11 mouse cellular contexts compared by ENCODE assay signal in the genomic region with DNA sequence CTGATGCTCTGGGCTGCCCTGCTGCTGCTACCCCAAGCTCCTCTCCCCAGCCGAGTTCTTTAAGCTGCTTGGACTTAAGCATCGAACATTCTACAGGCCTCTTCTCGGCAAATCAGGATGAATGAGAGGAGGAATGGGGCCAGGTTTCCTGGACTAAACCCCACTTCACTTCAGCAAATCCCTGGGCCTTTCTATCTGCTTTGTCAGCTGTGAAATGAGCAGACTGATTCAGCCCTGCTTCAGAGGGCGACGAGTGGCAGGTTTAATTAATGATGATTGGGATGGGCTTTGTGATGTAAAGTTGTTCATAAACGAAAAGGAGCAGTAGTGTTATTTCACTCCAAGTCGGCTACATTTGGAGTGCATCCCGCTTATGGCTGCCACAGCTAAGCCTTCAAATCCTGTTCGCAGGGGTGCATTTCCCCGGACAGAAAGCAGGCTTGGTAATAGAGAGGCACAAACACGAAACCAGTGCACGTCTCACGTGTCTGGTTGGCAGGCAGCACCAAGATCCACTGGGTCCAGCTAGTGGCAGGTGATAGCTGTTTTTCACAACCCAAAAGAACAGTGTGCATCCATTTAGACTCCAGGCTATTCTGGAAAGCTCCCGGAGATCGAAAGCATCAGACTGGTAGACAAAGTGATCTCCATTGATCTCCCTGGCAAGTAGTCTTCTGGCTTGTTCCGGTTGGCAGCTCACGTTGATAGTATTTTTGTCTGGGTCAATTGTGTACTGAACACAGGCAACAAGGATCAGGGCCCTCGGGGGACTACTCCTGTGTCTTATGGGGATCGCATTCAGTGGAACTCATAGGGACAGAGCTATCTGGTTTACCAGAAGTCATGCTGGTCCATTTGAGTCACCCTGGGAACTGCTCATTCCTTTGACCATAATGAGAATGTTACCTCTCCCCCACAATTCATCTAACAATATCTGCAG. TPM values are rescaled to one million over a fixed set of nuclear protein-coding genes. Genes with fewer than 3 reads are reported as not detected.
DNase-seq lines count a peak whose midpoint lies in the region; ATAC-seq and TF ChIP-seq lines count a peak whose summit lies in the region.
"Had no signal": no experiment of that assay in that cellular context is flagged by ENCODE, and none has a peak within 500 bp of the region (broad histone marks: within the 10 kb centered on the region; RNA-seq: fewer than 3 reads in every experiment).

No protein-coding gene starts in this region.

- H3K27ac ChIP-seq in forebrain, postnatal 0 days (ENCODE audit: low read depth, low read length), result peak overlapping the region; percentile 70
- peak overlapping the region; percentile 72 for H3K27ac ChIP-seq in midbrain, embryonic 14.5 days (replicated peaks; ENCODE audit: low read depth, low read length)
- H3K27ac ChIP-seq: embryonic facial prominence, embryonic 15.5 days had no signal

- ATAC-seq in forebrain, postnatal 0 days, result peak; percentile 81
- ATAC-seq in midbrain, embryonic 14.5 days (ENCODE audit: low FRiP score, low TSS enrichment), result peak; percentile 50
- no peak for ATAC-seq in megakaryocyte-erythroid progenitor cell, adult 5-6 weeks (replicated peaks; ENCODE audit: low FRiP score, low TSS enrichment, poor library complexity, severe bottlenecking)

- no peaks in the 10 kb centered on the region for H3K9me3 ChIP-seq in forebrain, postnatal 0 days (ENCODE audit: low read length)
- no peaks in the 10 kb centered on the region for H3K9me3 ChIP-seq in midbrain, embryonic 14.5 days (ENCODE audit: control insufficient read depth, low read length)
- H3K9me3 ChIP-seq: embryonic facial prominence, embryonic 15.5 days had no signal

- TF ChIP-seq CTCF in forebrain, postnatal 0 days (IDR thresholded peaks at IDR 0.05; ENCODE audit: low read depth), result no peak

- H3K9ac ChIP-seq in forebrain, postnatal 0 days, result no peak overlapping the region
- H3K9ac ChIP-seq in midbrain, embryonic 14.5 days (replicated peaks; ENCODE audit: low read length), result peak overlapping the region; percentile 20; the same call in 1 of the 2 replicates
- H3K9ac ChIP-seq: embryonic facial prominence, embryonic 15.5 days; lung, embryonic 14.5 days had no signal

- no peaks in the 10 kb centered on the region for H3K36me3 ChIP-seq in forebrain, postnatal 0 days (ENCODE audit: insufficient read depth)
- no peaks in the 10 kb centered on the region for H3K36me3 ChIP-seq in midbrain, embryonic 14.5 days (ENCODE audit: control insufficient read depth, insufficient read depth, low read length)
- H3K36me3 ChIP-seq: embryonic facial prominence, embryonic 15.5 days had no signal

- H3K4me1 ChIP-seq in forebrain, postnatal 0 days (ENCODE audit: insufficient read depth), result peaks cover 4% of the 10 kb centered on the region; the same call in 1 of the 2 replicates
- H3K4me1 ChIP-seq in midbrain, embryonic 14.5 days (ENCODE audit: control insufficient read depth, insufficient read depth, low read length), result peaks cover 15% of the 10 kb centered on the region

- 10% methylated on average over 19 of the region's 19 CpGs for WGBS in forebrain, postnatal 0 days
- WGBS in midbrain, embryonic 14.5 days, result 16% methylated on average over 19 of the region's 19 CpGs

- no peak overlapping the region for H3K4me3 ChIP-seq in forebrain, postnatal 0 days (ENCODE audit: low read depth, low read length)
- no peak overlapping the region for H3K4me3 ChIP-seq in midbrain, embryonic 14.5 days (replicated peaks; ENCODE audit: low read depth, low read length)
- H3K4me3 ChIP-seq: embryonic facial prominence, embryonic 15.5 days had no signal

- H3K27me3 ChIP-seq in forebrain, postnatal 0 days (ENCODE audit: insufficient read depth, low read length), result no peaks in the 10 kb centered on the region
- no peaks in the 10 kb centered on the region for H3K27me3 ChIP-seq in midbrain, embryonic 14.5 days (ENCODE audit: control insufficient read depth, insufficient read depth, low read length)
- H3K27me3 ChIP-seq: embryonic facial prominence, embryonic 15.5 days had no signal

- no peak overlapping the region; the same call in 1 of the 2 replicates for H3K4me2 ChIP-seq in forebrain, postnatal 0 days (ENCODE audit: low read depth)
- peak overlapping the region; percentile 31 for H3K4me2 ChIP-seq in midbrain, embryonic 14.5 days (ENCODE audit: low read length)
- H3K4me2 ChIP-seq: embryonic facial prominence, embryonic 15.5 days; lung, embryonic 14.5 days had no signal

- peak; percentile 78 for DNase-seq in Muller cell, postnatal 12 days (ENCODE audit: inconsistent ontology term)
- DNase-seq in brain, embryonic 18.5 days (ENCODE audit: low read depth, low spot score), result peak; percentile 55
- DNase-seq in forebrain, postnatal 0 days, result peak; percentile 69
- DNase-seq in midbrain, embryonic 14.5 days, result peak; percentile 74
- DNase-seq in yolk sac, embryonic 10.5 days (ENCODE audit: low spot score), result no peak
- DNase-seq in kidney, postnatal 4 days, result no peak
- DNase-seq: gastrocnemius, postnatal 36 days; lung, embryonic 14.5 days; thymus, postnatal 14 days had no signal

RNA-seq across cellular contexts. Expression of a gene that starts 11.7 kb away (rescaled TPM):
- 129 and 139 TPM in 2 replicates for total RNA-seq in forebrain, postnatal 0 days (2014; rRNA removed)
- 208 and 277 TPM in 2 replicates for polyA plus RNA-seq in forebrain, postnatal 0 days (2015; fragmentation: Nextera tagmentation; extraction: Ambion mirVana)
- 245 and 251 TPM in 2 replicates for polyA plus RNA-seq in midbrain, embryonic 14.5 days (2014; fragmentation: Nextera tagmentation; extraction: Ambion mirVana)
- total RNA-seq in megakaryocyte-erythroid progenitor cell, adult 5-6 weeks (2014; fragmentation: Nextera tagmentation), result 858 and 1,123 TPM in 2 replicates
- total RNA-seq in megakaryocyte-erythroid progenitor cell, adult 5-6 weeks (2017), result 286 and 317 TPM in 2 replicates

RNA-seq across cellular contexts. Expression of a gene that starts 14.7 kb away (rescaled TPM):
- 22.2 and 30.7 TPM in 2 replicates for total RNA-seq in forebrain, postnatal 0 days (2014; rRNA removed)
- 6.0 and 20.7 TPM in 2 replicates for polyA plus RNA-seq in forebrain, postnatal 0 days (2015; fragmentation: Nextera tagmentation; extraction: Ambion mirVana)
- 20.8 and 27.6 TPM in 2 replicates for polyA plus RNA-seq in midbrain, embryonic 14.5 days (2014; fragmentation: Nextera tagmentation; extraction: Ambion mirVana)
- total RNA-seq in megakaryocyte-erythroid progenitor cell, adult 5-6 weeks (2014; fragmentation: Nextera tagmentation), result 45.9 and 52.1 TPM in 2 replicates
- 81.6 and 90.4 TPM in 2 replicates for total RNA-seq in megakaryocyte-erythroid progenitor cell, adult 5-6 weeks (2017)

RNA-seq across cellular contexts. Expression of a gene that starts 41.1 kb away (rescaled TPM):
- 20.3 and 20.7 TPM in 2 replicates for total RNA-seq in forebrain, postnatal 0 days (2014; rRNA removed)
- 9.9 and 12.2 TPM in 2 replicates for polyA plus RNA-seq in forebrain, postnatal 0 days (2015; fragmentation: Nextera tagmentation; extraction: Ambion mirVana)
- polyA plus RNA-seq in midbrain, embryonic 14.5 days (2014; fragmentation: Nextera tagmentation; extraction: Ambion mirVana), result 14.2 and 14.8 TPM in 2 replicates
- total RNA-seq in megakaryocyte-erythroid progenitor cell, adult 5-6 weeks (2014; fragmentation: Nextera tagmentation), result 12.5 and 13.7 TPM in 2 replicates
- total RNA-seq in megakaryocyte-erythroid progenitor cell, adult 5-6 weeks (2017), result 20.3 and 24.9 TPM in 2 replicates

Comparison
In these comparisons a context has a peak if more than half of its experiments do, and no peak if none do; other contexts are left out.
1. DNase-seq: peak in Muller cell, postnatal 12 days (single experiment), brain, embryonic 18.5 days (single experiment), forebrain, postnatal 0 days (single experiment) and midbrain, embryonic 14.5 days (single experiment); none in yolk sac, embryonic 10.5 days (single experiment) and kidney, postnatal 4 days (0 of 2).